Mouse (Mus musculus) lung, adult 18-20 months (tissue): ENCODE measurements around the gene Mbd6.

Experiments used
- DNase-seq, 2 experiments: peaks; one replicate each; pipeline ENCODE4 v3.0.0; 2022; ENCODE audit warnings: mixed read lengths in 2 of 2

Mbd6 gene

DNA sequence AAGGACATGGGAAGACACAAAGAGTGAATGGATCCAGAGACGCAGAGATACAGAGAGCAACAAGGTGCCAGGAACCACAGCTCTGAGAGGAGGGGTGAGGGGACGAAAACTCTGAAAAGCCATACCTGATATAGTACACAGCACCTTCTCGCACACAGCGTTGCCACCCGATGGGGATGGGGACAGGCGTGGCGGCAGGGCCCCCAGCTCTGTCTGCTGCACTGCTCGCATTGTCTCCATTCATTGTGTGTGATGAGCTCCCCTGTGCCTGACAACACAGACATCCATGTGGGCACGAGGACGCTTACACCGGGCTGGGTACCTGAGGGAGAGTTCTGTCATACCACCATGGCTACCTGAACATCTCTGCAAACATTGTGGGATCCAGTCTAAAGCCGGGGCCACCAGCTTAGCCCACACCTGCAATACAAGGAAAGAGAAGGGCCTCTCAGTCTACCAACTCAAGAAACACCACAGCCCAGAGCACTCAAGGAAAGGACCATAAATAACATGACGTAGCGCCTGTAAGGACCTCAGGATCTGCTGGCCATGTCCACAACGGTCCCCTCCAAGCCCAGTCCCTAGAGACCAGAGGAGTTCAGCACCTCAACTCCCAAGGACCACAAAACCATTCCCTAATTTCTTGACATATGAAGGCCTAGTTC, 1.4 kb downstream of the Mbd6 start:
- DNase-seq, result no peak

DNA sequence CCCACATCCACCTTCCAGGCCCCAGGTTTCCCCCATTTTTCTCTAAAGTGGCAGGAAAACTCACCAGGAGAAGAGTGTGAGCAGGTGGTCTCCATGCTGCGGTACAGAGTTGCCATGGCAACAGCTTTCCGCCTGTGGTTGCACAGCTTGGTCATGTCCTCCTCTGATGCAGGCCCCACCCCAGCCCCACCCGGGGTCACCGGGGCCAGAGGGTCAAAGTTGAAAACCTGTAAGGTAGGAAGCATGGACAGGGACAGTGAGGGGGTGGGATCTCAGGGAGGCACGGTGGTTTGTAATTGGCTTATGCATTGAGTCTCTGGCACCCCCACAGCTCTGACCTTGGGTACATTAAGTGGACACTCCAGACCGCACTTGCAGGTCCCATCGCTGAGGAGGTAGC, 2.1 kb downstream of the Mbd6 start:
- no peak for DNase-seq

DNA sequence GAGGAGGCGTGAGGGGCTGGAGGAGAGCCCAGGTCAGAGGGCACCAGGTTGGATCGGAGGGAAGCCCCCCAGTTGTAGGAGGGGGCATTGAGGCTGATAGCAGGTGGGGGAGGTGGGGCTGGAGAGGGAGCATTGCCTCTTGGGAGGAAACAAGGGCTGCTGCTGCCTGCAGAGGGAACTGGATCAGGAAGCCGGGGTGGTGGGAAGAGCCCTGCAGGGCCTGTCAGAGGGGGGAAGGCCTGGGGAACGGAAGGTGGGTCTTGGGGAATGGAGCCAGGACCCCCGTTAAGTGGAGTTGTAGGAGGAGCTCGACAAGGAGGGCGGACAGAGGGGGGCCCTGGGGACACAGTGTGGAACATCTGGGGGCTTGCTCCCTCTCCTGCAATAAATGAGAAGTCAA, 2.6 kb downstream of the Mbd6 start:
- DNase-seq, result no peak

DNA sequence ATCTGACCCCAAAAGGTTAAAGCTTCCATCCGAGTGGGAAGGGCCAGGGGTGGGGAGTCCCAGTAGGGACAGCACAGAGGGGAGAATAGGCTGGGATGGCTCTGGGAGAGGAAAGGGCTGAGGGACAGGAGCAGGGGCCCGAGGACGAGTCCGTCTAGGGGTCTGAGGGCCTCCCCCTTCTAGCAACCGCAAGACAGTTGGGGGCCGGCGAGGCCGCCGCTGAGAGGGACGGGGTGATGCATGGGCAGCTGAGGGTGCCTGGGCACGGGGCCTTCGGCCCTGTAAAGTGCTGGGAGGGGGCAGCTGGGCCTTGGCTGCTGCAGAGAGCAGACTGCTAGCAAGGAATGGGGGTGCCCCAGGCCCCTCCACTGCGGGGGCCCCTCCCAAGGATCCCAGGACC, 3.2 kb downstream of the Mbd6 start:
- no peak for DNase-seq

DNA sequence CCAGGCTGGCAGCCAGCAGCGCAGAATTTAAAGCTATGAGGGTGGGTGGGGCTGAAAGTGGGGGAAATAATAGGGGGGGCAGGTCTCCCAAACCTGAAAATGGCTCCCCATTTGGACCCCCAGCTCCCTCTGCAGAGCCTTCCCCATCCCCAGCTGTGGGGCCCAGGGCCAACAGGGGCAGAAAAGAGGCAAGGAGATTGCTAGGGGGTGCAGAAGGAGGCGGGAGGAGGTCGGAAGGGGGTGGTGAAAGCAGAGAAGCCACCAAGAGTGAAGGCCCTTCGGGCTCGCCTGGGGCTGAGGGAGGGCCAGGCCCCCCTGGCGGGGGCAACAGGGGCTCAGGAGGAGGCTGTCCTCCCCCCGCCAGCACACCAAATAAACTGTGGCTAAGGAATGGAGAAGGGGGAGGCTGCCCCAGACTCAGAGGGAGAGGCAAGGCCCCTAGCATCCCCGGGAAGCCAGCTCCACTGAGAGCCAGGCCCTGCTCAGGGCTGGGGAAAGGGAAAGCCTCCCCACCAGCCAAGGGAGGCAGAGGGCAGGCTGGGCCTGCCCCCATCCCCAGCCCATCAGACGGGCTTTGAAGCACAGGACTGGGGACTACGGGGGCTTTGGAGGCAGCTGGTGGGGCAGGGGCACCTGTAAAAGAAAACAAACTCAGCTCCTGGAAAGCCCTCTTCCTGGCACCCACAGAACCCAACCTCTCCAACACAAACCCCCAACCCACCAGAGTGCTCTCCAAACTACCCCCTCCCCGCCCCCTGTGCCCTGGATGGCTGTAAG, 3.9 kb downstream of the Mbd6 start:
- DNase-seq, result no peak

DNA sequence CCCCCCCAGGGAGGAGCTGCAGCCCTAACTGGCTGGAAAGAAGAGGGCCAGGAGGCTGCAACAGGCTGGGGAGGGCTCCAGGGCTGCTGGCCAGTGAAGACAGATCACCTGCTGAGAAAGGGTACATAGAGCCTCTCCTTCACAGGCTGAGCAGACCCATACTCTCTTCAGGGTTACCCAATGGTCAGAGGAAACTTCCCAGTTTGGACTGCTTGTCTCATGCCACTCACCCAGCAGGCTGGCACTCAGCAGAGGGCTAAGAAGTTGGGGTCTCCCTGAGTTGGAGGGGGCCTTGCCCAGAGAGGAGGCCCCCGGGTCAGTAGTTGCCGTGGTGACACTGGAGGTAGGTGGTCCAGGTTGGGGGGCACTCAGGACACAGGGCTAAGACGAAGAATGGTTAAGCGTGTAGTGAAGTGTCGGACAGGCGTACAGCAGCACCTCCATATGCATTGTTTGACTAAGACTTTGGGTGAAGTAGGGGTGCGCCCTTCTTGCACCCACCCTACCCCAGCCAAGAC, 4.7 kb downstream of the Mbd6 start:
- DNase-seq, result no peak

DNA sequence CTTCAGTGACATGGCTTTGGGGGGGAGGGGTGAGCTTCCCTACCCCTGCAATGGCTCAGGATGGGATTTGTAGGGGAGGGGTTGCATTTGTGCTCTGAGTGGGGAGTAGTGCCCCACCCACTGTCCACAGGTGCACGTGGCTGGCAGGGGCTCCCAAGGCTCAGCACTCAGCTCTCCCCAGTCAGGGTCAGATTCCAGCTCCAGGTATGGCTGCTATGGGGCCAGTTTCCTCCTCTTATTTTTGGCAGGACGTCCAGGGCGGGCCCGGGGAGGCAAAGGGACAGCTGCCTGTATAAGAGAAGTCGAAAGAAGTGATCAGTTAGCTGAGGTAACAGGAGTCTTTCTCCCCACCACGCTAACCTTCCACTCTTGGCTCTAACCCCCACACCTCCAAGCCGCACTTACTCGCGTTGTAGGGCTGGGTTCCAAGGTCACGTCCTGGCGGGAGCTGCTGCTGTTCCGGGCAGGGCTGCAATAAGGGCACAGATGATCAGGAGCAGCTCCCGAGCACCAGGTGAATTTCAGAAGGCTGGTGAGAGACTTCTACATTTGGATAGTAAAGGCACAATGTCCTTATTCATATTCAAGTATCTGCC, 6.1 kb downstream of the Mbd6 start:
- DNase-seq, result no peak

DNA sequence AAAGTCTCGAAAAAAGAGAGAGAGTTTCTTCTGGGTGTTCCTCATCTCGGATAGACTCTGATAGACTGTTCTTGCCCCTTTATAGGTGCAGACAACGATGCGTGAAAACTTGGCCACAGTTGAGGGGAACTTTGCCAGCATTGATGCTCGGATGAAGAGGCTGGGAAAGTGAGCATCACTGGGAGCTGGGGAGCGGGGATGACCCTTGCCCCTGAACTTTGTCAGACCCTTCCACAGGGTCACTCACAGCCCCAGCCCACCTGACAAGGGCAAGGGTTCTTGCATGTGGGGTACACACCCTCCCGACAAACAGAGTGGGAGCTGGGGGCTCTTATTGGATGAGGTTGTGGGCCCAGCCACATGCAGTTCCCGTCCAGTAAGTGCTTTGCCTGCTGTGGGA, 7.5 kb downstream of the Mbd6 start:
- no peak for DNase-seq

DNA sequence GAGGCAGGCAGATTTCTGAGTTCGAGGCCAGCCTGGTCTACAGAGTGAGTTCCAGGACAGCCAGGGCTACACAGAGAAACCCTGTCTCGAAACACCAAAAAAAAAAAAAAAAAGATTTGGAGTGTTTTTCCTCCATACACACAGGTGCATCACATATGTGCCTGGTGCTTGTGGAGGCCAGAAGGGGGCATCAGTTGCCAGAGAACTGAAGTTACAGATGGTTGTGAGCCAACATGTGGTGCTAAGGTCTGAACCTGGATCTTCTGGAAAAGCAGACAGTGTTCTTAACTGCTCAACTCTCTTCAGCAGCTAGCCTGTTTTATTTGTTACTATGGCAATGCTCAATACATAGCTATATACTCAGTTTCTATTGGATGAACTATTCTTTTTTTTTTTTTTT, 9.1 kb downstream of the Mbd6 start:
- no peak for DNase-seq

DNA sequence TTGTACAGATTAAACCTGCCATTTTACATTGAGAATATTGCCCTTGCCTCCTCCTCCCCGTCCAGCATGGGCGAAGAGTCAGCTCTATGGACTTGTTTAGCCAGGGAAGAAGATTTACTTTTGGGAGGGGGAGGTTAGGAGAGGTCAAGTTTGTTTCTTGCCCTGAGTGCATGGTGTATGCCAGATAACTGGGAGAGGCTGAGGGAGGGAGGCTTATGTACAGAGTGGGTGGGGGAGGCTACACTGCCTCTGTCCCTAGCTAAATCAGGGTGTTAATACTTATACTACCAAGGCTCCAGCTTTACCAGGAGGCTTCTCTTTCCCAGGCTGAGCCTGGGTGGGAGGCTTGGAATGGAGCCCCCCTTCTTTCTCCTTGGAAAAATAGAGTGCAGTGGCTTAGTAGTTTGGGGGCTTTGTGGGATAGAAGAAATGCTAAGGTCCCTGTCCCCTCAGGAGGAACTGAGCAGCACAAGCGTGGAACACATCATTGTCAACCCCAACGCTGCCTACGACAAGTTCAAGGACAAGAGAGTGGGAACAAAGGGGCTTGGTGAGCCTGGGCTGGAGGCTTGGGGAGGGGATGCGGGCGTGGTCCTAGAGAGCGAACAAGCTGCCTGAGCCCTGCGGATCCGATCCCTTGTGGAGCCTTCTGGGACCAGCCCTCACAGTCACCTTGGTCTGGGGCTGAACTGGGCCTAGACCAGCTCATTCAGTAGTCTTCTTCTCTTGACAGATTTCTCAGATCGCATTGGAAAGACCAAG, 14.4 kb downstream of the Mbd6 start:
- no peak for DNase-seq

DNA sequence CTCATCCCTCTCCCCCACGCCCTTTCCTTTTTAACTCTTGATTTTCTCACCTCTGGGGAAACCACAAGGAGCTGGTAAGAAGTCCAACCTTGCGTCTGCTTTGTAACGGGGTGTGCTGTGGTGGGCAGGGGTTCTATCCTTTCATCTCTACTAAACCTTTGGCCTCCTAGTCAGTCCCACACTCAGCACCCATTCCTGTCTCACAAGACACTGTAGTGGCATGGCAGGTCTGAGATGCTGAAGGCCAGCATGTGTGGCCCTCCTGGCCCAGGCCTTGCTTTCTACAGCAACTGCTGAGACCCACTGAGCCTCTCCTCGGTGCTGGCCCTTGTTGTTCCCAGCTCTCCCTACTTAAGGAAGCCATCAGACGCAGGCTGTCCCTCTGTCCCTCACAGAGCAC, 16.4 kb downstream of the Mbd6 start:
- no peak for DNase-seq

DNA sequence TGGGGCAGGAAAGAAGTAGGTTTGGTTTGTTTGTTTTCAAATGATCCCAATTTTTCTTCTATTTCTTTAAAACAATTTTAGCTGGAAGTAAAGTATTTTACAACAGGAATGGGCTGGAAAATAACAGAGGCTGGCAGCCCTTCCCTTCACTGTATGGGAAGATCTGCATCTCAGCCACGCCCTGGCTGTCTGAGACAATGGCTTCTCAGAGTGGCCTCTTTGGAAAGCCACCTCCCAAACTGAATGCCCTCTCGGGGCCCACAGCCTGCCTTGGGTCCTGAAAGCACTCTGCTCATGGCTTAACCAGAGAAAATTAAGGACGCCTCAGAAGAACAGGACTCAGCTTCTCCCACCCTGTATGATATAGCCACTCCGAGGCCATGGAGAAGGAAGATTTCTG, 18.9 kb downstream of the Mbd6 start:
- no peak for DNase-seq

DNA sequence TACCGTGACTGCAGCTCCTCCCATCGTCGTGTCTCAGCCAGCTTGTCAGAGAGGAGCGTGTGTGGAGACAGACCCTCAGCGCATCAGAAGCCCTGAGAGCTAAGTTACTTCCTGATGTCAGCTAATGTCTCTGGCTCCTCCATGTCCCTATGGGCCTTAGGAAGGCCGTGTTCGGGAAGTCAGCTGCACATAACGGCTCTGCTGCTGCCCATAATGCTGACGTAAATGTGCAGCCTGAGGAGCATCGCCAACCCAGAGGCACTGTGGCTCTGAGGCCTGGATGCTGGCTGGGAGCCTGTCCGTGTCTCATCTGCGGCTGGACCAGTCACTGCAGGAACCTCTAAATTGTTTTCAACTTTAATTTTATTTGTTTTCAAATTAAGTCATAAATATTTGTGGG, 19.8 kb downstream of the Mbd6 start:
- no peak for DNase-seq

DNA sequence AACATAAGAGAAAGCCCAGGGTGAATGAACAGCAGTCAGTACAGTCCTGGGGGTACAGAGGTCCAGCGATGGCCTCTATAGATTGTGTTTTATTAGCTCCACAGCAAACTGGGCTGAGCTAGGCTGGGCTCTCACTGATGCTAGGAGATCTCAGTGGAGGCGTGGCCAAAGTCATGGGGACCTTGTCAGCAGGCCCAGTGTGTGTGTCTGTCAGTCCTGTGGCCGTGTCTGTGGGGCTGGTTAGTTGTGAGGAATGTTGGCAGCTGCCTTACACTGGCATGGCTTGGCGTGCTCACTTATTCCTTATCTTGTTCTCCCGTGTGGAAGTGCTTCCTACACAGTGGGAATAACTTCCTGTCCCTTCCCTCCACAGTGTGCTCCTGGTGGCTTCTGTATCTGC, 20.4 kb downstream of the Mbd6 start:
- DNase-seq, result no peak

DNA sequence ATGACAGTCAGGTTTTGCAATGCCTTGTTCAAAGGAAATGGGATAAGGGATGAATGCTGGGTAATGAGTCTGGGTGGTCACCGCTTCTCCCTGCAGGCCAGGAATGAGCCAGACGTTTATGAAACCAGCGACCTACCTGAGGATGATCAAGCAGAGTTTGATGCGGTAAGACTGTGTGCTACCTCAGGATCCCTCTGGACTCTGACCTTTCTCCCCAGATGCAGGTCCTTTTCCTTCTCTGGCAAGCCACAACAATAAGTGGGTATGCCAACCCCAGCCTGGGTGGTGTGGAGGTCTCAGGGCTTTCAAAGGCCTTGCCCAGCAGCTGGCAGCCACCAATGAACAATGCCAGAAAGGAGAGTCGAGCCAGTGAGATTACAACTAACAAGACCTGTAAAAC, 21.5 kb downstream of the Mbd6 start:
- DNase-seq, result no peak

DNA sequence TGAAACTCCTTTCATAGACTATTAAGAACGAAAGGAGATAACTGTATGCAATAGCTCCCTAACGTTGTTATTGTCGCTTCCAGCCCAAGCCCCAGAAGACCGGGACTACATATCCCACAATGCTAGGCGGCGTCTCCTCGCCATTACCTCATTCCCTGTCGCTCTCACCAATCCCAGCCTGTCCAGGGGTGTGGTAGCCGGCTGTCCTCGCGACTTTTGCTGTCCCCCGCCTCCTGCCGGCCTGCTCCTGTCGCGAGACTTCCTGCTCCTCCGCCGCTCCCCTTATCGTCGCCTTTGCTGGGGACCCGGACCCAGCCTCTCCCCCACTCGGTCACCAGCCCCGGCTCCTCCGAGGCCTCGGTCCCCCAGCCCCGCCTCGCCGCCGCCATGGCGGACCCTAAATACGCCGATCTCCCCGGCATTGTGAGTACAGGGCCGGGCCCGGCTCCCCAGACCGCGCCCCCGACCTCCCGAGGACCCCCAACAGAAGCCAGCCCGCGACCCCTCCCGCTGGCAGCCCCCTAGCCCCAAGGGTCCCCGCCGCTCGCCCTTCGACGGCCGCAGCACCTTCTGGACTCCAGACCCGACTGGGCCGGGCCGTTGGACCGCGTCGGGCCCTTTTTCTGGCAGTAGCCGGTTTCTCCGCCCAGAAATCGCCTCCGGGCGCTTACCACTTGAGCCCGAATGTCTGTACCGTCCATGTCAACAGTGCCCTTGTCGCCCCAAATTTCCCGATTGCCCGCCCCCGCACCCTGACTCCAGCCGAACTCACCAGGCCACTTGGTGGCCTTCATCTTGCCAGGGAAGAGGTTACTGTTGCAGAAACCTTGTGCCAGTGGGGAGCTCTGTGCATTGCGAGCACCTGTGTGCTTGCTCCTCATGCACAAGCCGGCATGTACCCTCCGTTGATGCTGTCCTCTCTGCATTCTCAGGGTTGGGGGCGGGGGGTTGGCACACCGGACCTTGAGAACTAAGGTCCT, 22.4 kb downstream of the Mbd6 start, which contains the start of gene Dctn2:
Gene Dctn2, plus strand, starts transcription at position 257 of the 980 bp plus-strand sequence.
- DNase-seq, result peak; percentile 97 to 98

DNA sequence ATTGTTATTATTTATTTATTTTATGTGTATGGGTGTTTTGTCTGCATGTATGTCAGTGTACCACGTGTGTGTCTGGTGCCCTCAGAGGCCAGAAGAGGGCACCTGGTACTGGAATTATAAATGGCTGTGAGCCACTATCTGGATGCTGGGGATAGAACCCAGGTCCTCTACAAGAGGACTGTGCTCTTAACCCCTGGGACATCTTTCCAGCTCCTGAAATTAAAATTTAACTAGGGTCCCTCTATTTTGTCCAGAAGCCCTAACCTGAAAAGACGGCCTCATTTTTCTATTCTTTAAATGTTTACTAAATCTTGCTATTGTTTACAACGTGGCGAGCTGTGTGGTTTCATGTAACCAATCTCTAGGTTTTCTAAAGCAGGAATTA, 23.1 kb downstream of the Mbd6 start:
- DNase-seq, result peak in 1 of 2 experiments; percentile 34

DNA sequence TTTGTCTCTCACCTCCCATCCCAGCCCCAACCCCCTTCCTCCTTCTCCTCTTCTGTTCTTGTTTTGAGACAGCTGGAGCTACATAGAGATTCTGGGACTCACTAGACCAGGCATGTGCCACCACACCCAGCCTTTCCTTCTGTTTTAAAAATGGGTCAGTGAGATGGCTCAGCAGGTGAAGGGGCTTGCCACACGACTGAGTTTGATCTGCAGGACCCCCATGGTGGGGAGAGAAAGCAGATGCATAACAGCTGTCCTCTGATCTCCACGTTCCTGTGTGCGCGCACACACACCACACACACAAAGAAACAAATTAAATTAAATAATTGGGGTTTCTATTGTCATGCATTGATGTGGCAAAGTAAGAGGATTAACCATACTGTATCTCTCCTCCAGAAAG, 23.8 kb downstream of the Mbd6 start:
- DNase-seq, result no peak

DNA sequence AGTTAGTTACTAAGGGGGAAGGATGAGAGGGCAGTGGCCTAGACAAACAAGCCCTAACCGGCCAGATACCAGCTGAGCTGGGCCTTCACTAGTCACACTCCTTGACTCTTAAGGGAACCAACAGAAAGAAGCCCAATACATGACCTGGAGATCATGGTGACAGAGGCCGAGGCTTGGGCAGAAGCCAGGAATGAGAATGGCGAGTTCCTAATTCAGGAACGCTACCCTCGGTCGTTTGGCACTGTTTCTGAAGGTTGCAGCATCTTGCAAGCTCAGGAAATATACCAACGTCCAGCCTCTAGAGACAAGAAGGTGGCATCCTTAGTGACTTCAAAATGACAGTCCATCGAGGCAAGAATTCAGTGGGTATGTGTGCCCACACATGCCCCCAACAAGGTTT, 24.5 kb downstream of the Mbd6 start:
- no peak for DNase-seq

DNA sequence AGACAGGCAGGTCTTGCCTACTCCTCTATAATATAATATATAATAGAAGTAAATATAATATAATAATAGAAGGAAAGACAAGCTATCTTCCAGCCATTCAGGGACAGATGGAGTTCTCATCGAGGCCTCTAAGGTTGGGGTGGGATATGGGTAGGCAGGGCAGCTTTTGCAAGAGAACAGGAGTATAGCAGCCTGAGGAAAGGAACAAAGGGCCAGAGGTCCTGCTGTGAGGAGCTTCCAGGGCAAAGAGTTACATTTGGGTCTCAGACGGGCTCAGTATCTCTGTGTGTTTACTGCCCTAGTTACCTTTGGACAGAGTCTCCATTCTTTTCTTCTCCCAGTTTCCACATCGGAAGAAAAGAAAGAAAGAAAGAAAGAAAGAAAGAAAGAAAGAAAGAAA, 25.2 kb downstream of the Mbd6 start:
- no peak for DNase-seq

DNA sequence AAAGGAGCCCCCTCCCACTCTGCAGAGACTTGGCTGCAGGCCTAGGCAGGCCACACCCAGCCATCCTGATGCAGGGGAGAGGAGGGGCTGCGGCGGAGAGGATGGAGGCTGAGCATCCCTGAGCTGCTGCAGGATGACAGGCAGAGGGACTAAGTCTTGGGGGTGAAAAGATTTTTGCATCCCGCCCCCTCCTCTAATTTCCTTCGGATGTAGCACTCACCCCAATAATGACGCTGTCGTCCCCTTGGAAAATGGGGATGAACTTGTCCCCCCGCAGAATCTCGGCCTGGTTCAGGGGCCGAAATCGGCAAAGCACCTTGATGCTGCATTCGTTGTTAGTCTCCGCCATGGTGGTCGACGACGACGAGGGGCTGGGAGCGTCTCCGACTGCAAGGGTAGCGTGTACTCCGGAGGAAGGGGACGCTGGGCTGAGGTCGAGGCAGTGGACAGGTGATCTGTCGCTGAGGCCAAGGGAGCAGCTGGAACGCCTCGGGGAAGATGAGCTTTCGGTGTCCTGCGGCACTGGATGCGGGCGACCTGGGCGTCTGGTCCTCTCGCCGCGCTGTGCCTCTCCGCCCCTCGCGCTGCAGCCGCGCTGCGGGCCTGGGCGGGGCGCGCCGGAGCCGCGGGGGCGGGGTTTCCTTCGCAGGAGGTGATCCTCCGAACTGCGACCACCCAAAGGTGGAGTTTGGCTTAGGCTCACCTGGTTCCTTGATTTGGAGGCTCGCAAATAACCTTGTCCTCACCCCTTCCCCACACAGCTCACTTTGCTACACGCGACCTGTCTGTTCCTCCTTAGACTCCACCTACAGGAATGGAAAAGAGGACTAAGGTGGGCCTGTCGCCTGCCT, 26.0 kb downstream of the Mbd6 start, which contains the start of gene Kif5a:
Gene Kif5a, minus strand, starts transcription at position 801 of the 851 bp plus-strand sequence.
- DNase-seq, result no peak
